Mouse (Mus musculus) liver, embryonic 15.5 days (tissue): ENCODE measurements around the gene Vangl1. TPM values are rescaled to one million over a fixed set of nuclear protein-coding genes. Genes with fewer than 3 reads are reported as not detected.
A peak's percentile ranks its signal among the peaks of the same experiment; 100 is the strongest.
"Not testable (repeated sequence)": the region's sequence is repeated elsewhere in the genome, so short reads cannot be mapped to it uniquely, and the experiment has no call there.

ENCODE experiments used
- ATAC-seq: fragments of 200-750 bp; cut with Nextera tagmentation; 2 replicates; pipeline ENCODE4 v1.8.0; 2017; ENCODE audit warnings: moderate number of reproducible peaks, mild to moderate bottlenecking, moderate library complexity; ENCODE audit not compliant: insufficient read depth
- H3K27ac ChIP-seq: fragments of 300-500 bp; sonication (generic); replicated peaks from 2 replicates; pipeline ENCODE4 v1.5.1; 2015; ENCODE audit warnings: mild to moderate bottlenecking, inconsistent platforms
- H3K27me3 ChIP-seq: fragments of 300-500 bp; sonication (generic); 2 replicates; pipeline ENCODE4 v1.6.1; 2015; ENCODE audit warnings: mild to moderate bottlenecking, inconsistent platforms
- H3K36me3 ChIP-seq: fragments of 300-500 bp; sonication (generic); replicated peaks from 2 replicates; pipeline ENCODE4 v1.6.1; 2015; ENCODE audit warnings: moderate library complexity, mild to moderate bottlenecking, inconsistent platforms
- H3K4me1 ChIP-seq: fragments of 300-500 bp; sonication (generic); replicated peaks from 2 replicates; pipeline ENCODE4 v1.6.1; 2015; ENCODE audit warnings: inconsistent platforms
- H3K4me2 ChIP-seq: fragments of 300-500 bp; sonication (generic); 2 replicates; pipeline ENCODE4 v1.6.1; 2015; ENCODE audit warnings: moderate library complexity, mild to moderate bottlenecking, inconsistent platforms
- H3K4me3 ChIP-seq: fragments of 300-500 bp; sonication (generic); replicated peaks from 2 replicates; pipeline ENCODE4 v1.5.1; 2015; ENCODE audit warnings: mild to moderate bottlenecking, inconsistent platforms
- H3K9ac ChIP-seq: fragments of 300-500 bp; sonication (generic); 2 replicates; pipeline ENCODE4 v1.6.1; 2015; ENCODE audit warnings: moderate library complexity, mild to moderate bottlenecking, inconsistent platforms
- H3K9me3 ChIP-seq: fragments of 300-500 bp; sonication (generic); replicated peaks from 2 replicates; pipeline ENCODE4 v1.6.1; 2016; ENCODE audit warnings: inconsistent platforms
- WGBS: fragments of 180-500 bp; shearing (Covaris S2); methylation state at CpG from one replicate; pipeline ENCODE4 v1.1.7; 2015; ENCODE audit warnings: mixed read lengths; ENCODE audit not compliant: insufficient replicate concordance; 5-methylcytosine and 5-hydroxymethylcytosine counted together
- polyA plus RNA-seq: library from polyadenylated mRNA; unstranded; fragments of >200 nt; fragmentation: Nextera tagmentation; extraction: Ambion mirVana; gene quantifications from 2 replicates; pipeline ENCODE4 v1.2.1, GENCODE M21; 2015

The Vangl1 gene
- polyA plus RNA-seq, 1 experiment from 2014 or later = 57.8 TPM

- no peak for ATAC-seq
- 16% methylated on average over 10 of the region's 10 CpGs for WGBS
- Histone ChIP-seq H3K27me3 (no peaks in the 10 kb centered on the region), H3K4me3 (no peak overlapping the region), H3K4me1 (peaks cover 44% of the 10 kb centered on the region), H3K36me3 (peaks cover 13% of the 10 kb centered on the region), H3K27ac (peak overlapping the region; percentile 97), H3K9ac (peak overlapping the region; percentile 24; the same call in 1 of the 2 replicates), H3K4me2 (peak overlapping the region; percentile 82), H3K9me3 (no peaks in the 10 kb centered on the region)
Measured at GRCm38 (mm10) chr3:102167555-102168210, 36.8 kb downstream of the Vangl1 start.

DNA sequence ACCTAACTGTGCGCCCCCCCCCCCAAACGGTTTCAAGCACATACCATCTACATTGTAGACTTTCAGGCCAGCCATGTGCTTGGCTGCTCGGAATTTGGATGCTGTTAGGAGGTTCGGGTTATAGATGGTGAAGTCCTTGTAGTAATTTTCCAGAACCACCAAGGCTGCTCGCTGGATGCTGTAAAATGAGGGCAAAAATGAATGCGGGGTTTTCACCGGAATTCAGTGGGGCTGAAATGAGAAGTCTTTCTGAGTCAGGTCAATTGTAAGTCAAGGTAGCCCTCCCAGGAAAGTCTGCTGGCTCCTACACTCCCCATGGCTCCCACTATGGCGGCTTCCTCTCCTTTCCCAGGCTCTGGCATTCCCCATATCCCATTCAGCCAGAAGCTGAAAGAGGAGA is 37.7 kb downstream of the Vangl1 start:
- H3K9ac ChIP-seq = peak overlapping the region; percentile 51
- H3K27me3 ChIP-seq = no peaks in the 10 kb centered on the region
- H3K4me2 ChIP-seq = peak overlapping the region; percentile 82
- H3K4me1 ChIP-seq = peaks cover 47% of the 10 kb centered on the region
- no peak for ATAC-seq
- H3K27ac ChIP-seq = peak overlapping the region; percentile 97
- H3K9me3 ChIP-seq = no peaks in the 10 kb centered on the region
- 65% methylated on average over 8 of the region's 8 CpGs for WGBS
- no peak overlapping the region for H3K4me3 ChIP-seq
- H3K36me3 ChIP-seq = peaks cover 20% of the 10 kb centered on the region

- H3K4me3 ChIP-seq = peak overlapping the region; percentile 69
- no peaks in the 10 kb centered on the region for H3K9me3 ChIP-seq
- ATAC-seq = peak; percentile 66
- no peaks in the 10 kb centered on the region for H3K27me3 ChIP-seq
- H3K9ac ChIP-seq = peak overlapping the region; percentile 51
- 26% methylated on average over 4 of the region's 4 CpGs for WGBS
- peaks cover 26% of the 10 kb centered on the region for H3K36me3 ChIP-seq
- peak overlapping the region; percentile 97 for H3K27ac ChIP-seq
- peak overlapping the region; percentile 82 for H3K4me2 ChIP-seq
- H3K4me1 ChIP-seq = peaks cover 52% of the 10 kb centered on the region
Measured at GRCm38 (mm10) chr3:102166287-102166620, 38.2 kb downstream of the Vangl1 start.

GRCm38 (mm10) chr3:102165536-102166286 is 38.8 kb downstream of the Vangl1 start:
- H3K27me3 ChIP-seq = no peaks in the 10 kb centered on the region
- H3K4me3 ChIP-seq = peak overlapping the region; percentile 69
- peak; percentile 97 for ATAC-seq
- H3K36me3 ChIP-seq = peaks cover 31% of the 10 kb centered on the region
- peak overlapping the region; percentile 97 for H3K27ac ChIP-seq
- H3K4me1 ChIP-seq = peaks cover 58% of the 10 kb centered on the region
- WGBS = 21% methylated on average over 21 of the region's 21 CpGs
- H3K4me2 ChIP-seq = peak overlapping the region; percentile 82
- no peaks in the 10 kb centered on the region for H3K9me3 ChIP-seq
- peak overlapping the region; percentile 81 for H3K9ac ChIP-seq

GRCm38 (mm10) chr3:102164911-102165310 is 39.6 kb downstream of the Vangl1 start:
- Histone ChIP-seq H3K36me3 (peaks cover 39% of the 10 kb centered on the region), H3K27me3 (no peaks in the 10 kb centered on the region), H3K27ac (peak overlapping the region; percentile 97), H3K9me3 (no peaks in the 10 kb centered on the region), H3K9ac (peak overlapping the region; percentile 81), H3K4me1 (peaks cover 66% of the 10 kb centered on the region), H3K4me3 (peak overlapping the region; percentile 69), H3K4me2 (peak overlapping the region; percentile 82)
- WGBS = 23% methylated on average over 4 of the region's 4 CpGs
- ATAC-seq = no peak

- 67% methylated on average over 1 of the region's 1 CpGs for WGBS
- peak overlapping the region; percentile 97 for H3K27ac ChIP-seq
- H3K4me3 ChIP-seq = peak overlapping the region; percentile 69
- H3K4me2 ChIP-seq = peak overlapping the region; percentile 82
- H3K36me3 ChIP-seq = peaks cover 50% of the 10 kb centered on the region
- H3K27me3 ChIP-seq, H3K9me3 ChIP-seq, ATAC-seq: not testable (repeated sequence)
- H3K9ac ChIP-seq = peak overlapping the region; percentile 81
- peaks cover 76% of the 10 kb centered on the region for H3K4me1 ChIP-seq
Measured at GRCm38 (mm10) chr3:102163861-102164260, 40.6 kb downstream of the Vangl1 start.

- H3K27ac ChIP-seq = peak overlapping the region; percentile 45
- 63% methylated on average over 14 of the region's 14 CpGs for WGBS
- H3K4me1 ChIP-seq = peaks cover 65% of the 10 kb centered on the region
- H3K4me2 ChIP-seq = peak overlapping the region; percentile 31
- H3K9me3 ChIP-seq = no peaks in the 10 kb centered on the region
- H3K4me3 ChIP-seq = no peak overlapping the region
- H3K27me3 ChIP-seq = no peaks in the 10 kb centered on the region
- H3K9ac ChIP-seq = no peak overlapping the region
- ATAC-seq = 0 out of 2 replicates have a peak, but pooled peaks have one; percentile 40
- H3K36me3 ChIP-seq = peaks cover 87% of the 10 kb centered on the region
Measured at GRCm38 (mm10) chr3:102159423-102160325, 44.8 kb downstream of the Vangl1 start.

DNA sequence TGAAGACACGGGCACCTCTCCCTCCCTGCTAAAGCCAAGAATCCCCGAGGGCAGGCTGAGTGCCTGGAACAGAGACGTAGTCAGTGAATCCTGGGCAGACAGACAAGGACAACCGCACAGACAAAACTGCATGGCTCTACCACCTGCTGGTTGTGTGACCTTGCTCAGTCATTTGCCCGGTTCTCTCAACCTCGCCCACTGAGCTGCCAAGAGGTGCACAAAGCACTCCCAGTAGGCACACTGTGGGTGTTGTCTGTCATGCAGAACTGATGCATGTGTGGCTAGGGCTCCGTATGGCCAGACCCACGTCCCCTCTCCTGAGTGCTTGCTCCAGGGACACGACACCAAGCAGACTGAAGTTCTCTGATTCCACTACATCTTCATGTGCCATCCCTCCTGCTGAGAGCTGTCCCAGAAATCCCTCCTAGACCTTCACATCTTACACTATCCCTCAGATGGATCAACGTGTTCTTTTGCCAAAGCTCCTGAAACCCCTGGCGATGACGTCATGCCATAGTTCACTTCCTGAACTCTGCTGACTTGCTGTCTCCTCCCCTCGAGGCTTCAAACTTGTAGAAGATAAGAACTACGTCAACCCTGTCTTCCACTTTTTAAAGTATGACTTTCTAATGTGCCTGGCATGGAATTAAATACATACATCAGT is 45.6 kb downstream of the Vangl1 start:
- peaks cover 59% of the 10 kb centered on the region for H3K4me1 ChIP-seq
- H3K27me3 ChIP-seq = no peaks in the 10 kb centered on the region
- no peak overlapping the region for H3K4me3 ChIP-seq
- H3K36me3 ChIP-seq = peaks cover 90% of the 10 kb centered on the region
- WGBS = 66% methylated on average over 14 of the region's 14 CpGs
- no peaks in the 10 kb centered on the region for H3K9me3 ChIP-seq
- H3K9ac ChIP-seq = no peak overlapping the region
- peak overlapping the region; percentile 31 for H3K4me2 ChIP-seq
- 0 out of 2 replicates have a peak, but pooled peaks have one; percentile 11 for ATAC-seq
- 0 out of 2 replicates have a peak overlapping the region, but pooled peaks have one; percentile 45 for H3K27ac ChIP-seq

DNA sequence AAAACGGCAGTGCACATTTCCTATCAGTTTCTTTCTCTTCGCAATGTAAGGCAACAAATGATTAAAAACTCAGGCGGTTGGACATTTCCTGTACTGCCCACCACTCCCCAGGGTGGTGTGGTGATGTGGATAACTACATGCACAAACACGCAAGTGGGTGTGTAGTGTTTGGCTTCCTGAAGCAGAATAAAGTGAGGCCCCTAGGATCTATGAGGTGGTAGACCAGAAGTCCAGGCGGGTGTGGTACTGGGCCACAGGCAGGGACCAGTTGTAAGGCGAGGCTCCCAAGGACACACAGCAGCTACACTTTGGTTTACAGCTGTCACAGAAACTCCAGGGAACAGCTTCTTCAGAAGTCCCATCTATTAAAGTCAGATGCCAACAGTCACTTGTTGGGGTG is 46.8 kb downstream of the Vangl1 start:
- H3K4me1 ChIP-seq = peaks cover 51% of the 10 kb centered on the region

GRCm38 (mm10) chr3:102156737-102157136 is 47.8 kb downstream of the Vangl1 start:
- Histone ChIP-seq H3K4me1 (peaks cover 50% of the 10 kb centered on the region), H3K9ac (no peak overlapping the region), H3K4me3 (no peak overlapping the region), H3K4me2 (no peak overlapping the region), H3K27ac (no peak overlapping the region), H3K36me3 (peaks cover 70% of the 10 kb centered on the region), H3K27me3 (no peaks in the 10 kb centered on the region), H3K9me3 (no peaks in the 10 kb centered on the region)
- 76% methylated on average over 7 of the region's 7 CpGs for WGBS
- no peak for ATAC-seq

More for the DNA sequence above, 46.8 kb downstream of the Vangl1 start:
- Histone ChIP-seq H3K4me2 (no peak overlapping the region), H3K9me3 (no peaks in the 10 kb centered on the region), H3K36me3 (peaks cover 78% of the 10 kb centered on the region), H3K27me3 (no peaks in the 10 kb centered on the region), H3K9ac (no peak overlapping the region), H3K4me3 (no peak overlapping the region), H3K27ac (no peak overlapping the region)
- ATAC-seq = no peak
- 47% methylated on average over 6 of the region's 6 CpGs for WGBS
